Mouse (Mus musculus) lung, embryonic 15.5 days (tissue): ENCODE results near the gene Exoc6. TPM values are rescaled to one million over a fixed set of nuclear protein-coding genes. Genes with fewer than 3 reads are reported as not detected.

Experiments
- ATAC-seq: fragments of 200-750 bp; cut with Nextera tagmentation; 2 replicates; pipeline ENCODE4 v1.8.0; 2017; ENCODE audit warnings: moderate number of reproducible peaks, borderline replicate concordance; ENCODE audit not compliant: low FRiP score, low TSS enrichment; ENCODE audit errors: extremely low read depth
- H3K27ac ChIP-seq: fragments of 300-500 bp; sonication (generic); 2 replicates; pipeline ENCODE4 v1.5.1; 2015; ENCODE audit warnings: moderate library complexity, mild to moderate bottlenecking, inconsistent platforms
- H3K27me3 ChIP-seq: fragments of 300-500 bp; sonication (generic); 2 replicates; pipeline ENCODE4 v1.6.1; 2015; ENCODE audit warnings: inconsistent platforms
- H3K36me3 ChIP-seq: fragments of 300-500 bp; sonication (generic); 2 replicates; pipeline ENCODE4 v1.6.1; 2015; ENCODE audit warnings: inconsistent platforms
- H3K4me1 ChIP-seq: fragments of 300-500 bp; sonication (generic); 2 replicates; pipeline ENCODE4 v1.6.1; 2015; ENCODE audit warnings: inconsistent platforms
- H3K4me2 ChIP-seq: fragments of 300-500 bp; sonication (generic); 2 replicates; pipeline ENCODE4 v1.6.1; 2015; ENCODE audit warnings: inconsistent platforms, mild to moderate bottlenecking, moderate library complexity
- H3K4me3 ChIP-seq: fragments of 300-500 bp; sonication (generic); 2 replicates; pipeline ENCODE4 v1.5.1; 2015; ENCODE audit warnings: mild to moderate bottlenecking, inconsistent platforms
- H3K9ac ChIP-seq: fragments of 300-500 bp; sonication (generic); 2 replicates; pipeline ENCODE4 v1.6.1; 2015; ENCODE audit warnings: inconsistent platforms
- H3K9me3 ChIP-seq: fragments of 300-500 bp; sonication (generic); 2 replicates; pipeline ENCODE4 v1.6.1; 2016; ENCODE audit warnings: inconsistent platforms
- WGBS: fragments of 180-500 bp; shearing (Covaris S2); methylation state at CpG from one replicate; pipeline ENCODE4 v1.1.7; 2015; 5-methylcytosine and 5-hydroxymethylcytosine counted together
- polyA plus RNA-seq: library from polyadenylated mRNA; unstranded; fragments of >200 nt; fragmentation: Nextera tagmentation; extraction: Ambion mirVana; gene quantifications from 2 replicates; pipeline ENCODE4 v1.2.1, GENCODE M21; 2015

Gene Exoc6
- polyA plus RNA-seq, 1 experiment from 2014 or later = 12.8 TPM

DNA sequence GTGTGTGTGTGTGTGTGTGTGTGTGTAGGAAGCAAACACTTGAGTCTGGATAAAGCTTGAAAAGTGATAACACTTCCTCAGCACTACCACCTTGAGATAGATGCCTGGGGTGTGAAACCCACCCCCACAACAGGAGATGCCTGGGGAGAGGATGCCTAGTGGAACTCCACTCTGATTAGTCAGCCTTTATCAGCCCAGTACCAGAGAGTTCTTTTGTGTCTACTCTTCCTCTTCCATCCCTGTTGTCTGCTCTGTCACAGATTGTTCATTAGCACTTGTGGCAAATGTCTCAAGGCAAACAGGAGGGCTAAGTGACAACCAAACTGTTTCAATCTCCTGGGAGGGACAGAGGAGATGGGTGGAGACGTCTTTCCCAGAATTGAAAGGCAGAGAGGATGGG, 168.9 kb downstream of the Exoc6 start:
- H3K27me3 ChIP-seq = no peaks in the 10 kb centered on the region
- H3K4me3 ChIP-seq = no peak overlapping the region
- no peak for ATAC-seq
- 26% methylated on average over 1 of the region's 1 CpGs for WGBS
- H3K4me1 ChIP-seq = no peaks in the 10 kb centered on the region
- no peak overlapping the region for H3K9ac ChIP-seq
- no peak overlapping the region for H3K4me2 ChIP-seq
- H3K9me3 ChIP-seq = no peaks in the 10 kb centered on the region
- no peaks in the 10 kb centered on the region for H3K36me3 ChIP-seq
- H3K27ac ChIP-seq = no peak overlapping the region

DNA sequence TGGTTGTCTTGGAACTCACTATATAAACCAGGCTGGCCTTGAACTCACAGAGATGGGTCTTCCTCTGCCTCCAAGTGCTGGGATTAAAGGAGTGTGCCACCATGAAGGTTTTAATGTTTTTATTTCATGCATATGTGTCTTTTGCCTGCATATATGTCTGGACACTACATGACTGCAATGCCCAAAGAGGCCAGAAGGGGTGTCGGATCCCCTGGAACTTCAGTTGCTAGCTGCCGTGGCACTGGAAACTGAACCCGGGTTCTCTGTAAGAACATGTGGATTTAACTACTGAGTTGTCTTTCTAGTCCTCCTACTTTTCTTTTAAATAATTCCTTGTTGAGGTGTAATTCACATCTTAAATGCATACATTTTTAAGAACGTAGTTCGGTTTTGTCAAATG, 174.4 kb downstream of the Exoc6 start:
- Histone ChIP-seq H3K27me3 (no peaks in the 10 kb centered on the region), H3K9ac (no peak overlapping the region), H3K4me1 (no peaks in the 10 kb centered on the region), H3K36me3 (no peaks in the 10 kb centered on the region), H3K4me3 (no peak overlapping the region), H3K27ac (no peak overlapping the region), H3K4me2 (no peak overlapping the region), H3K9me3 (no peaks in the 10 kb centered on the region)
- no peak for ATAC-seq
- 96% methylated on average over 5 of the region's 5 CpGs for WGBS

DNA sequence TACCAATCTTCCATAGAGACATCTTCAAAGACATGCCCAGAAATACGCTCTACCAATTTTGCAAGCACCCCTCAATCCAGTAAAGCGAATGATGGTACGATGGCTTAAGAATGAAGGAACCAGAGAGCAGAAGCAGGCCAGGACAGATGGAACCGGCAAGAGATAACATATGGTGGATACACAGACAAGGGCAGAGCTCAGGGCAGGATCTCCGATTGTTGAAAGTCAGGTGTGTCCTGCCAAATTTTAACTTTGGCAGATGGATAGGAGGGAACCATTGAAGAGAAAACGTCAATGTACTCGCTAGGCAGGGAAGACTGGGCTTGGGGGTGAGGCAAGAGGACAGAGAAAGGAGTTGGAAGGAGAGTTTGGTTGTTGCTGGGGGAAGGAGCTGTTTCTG, 176.4 kb downstream of the Exoc6 start:
- H3K4me3 ChIP-seq = no peak overlapping the region

DNA sequence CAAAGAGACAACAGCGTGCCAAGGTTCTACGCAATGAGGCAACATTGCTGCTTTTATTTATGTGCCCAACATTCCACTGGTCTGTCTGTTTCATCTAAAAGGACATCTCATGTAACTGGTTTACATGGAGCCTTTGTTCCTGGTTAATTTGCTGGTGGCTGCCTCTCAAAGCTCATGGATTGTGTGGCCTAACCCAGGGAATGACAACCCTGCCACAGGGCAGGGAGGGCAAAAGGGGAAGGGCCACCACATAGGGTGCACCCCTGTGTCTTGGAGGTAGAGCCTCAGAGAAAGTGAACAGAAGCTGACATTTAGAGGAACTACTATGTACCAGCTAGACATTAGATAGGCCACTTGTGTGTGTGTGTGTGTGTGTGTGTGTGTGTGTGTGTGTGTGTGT, 177.1 kb downstream of the Exoc6 start:
- Histone ChIP-seq H3K4me2 (no peak overlapping the region), H3K27ac (no peak overlapping the region), H3K4me3 (no peak overlapping the region), H3K9me3 (no peaks in the 10 kb centered on the region), H3K4me1 (no peaks in the 10 kb centered on the region), H3K27me3 (no peaks in the 10 kb centered on the region), H3K9ac (no peak overlapping the region), H3K36me3 (no peaks in the 10 kb centered on the region)
- ATAC-seq = no peak
- 90% methylated on average over 2 of the region's 2 CpGs for WGBS

More for the DNA sequence above, 176.4 kb downstream of the Exoc6 start:
- WGBS = 86% methylated on average over 7 of the region's 7 CpGs
- no peak overlapping the region for H3K27ac ChIP-seq
- no peak for ATAC-seq
- no peak overlapping the region for H3K9ac ChIP-seq
- H3K36me3 ChIP-seq = no peaks in the 10 kb centered on the region
- no peaks in the 10 kb centered on the region for H3K9me3 ChIP-seq
- H3K27me3 ChIP-seq = no peaks in the 10 kb centered on the region
- H3K4me2 ChIP-seq = no peak overlapping the region
- H3K4me1 ChIP-seq = no peaks in the 10 kb centered on the region

Other genes with a start within 250 kb of the Exoc6 start
- 43.6 and 47.4 TPM in 2 replicates for gene Ide, start 212.6 kb upstream of the Exoc6 start, polyA plus RNA-seq
- gene Kif11, start 174.0 kb upstream of the Exoc6 start, polyA plus RNA-seq = 69.0 and 73.4 TPM in 2 replicates
- 32.8 and 38.0 TPM in 2 replicates for gene Hhex, start 115.6 kb upstream of the Exoc6 start, polyA plus RNA-seq
- not detected in 2 replicates for gene Cyp26c1, start 135.2 kb downstream of the Exoc6 start, polyA plus RNA-seq
- gene Cyp26a1, start 147.4 kb downstream of the Exoc6 start, polyA plus RNA-seq = 0.25 and 0.50 TPM in 2 replicates